Mouse (Mus musculus): ENCODE results near the gene Dctn3. TPM values are rescaled to one million over a fixed set of nuclear protein-coding genes. Genes with fewer than 3 reads are reported as not detected.

Dctn3 gene
- polyA plus RNA-seq, 1 experiment from 2014 or later, result 313 TPM

DNA sequence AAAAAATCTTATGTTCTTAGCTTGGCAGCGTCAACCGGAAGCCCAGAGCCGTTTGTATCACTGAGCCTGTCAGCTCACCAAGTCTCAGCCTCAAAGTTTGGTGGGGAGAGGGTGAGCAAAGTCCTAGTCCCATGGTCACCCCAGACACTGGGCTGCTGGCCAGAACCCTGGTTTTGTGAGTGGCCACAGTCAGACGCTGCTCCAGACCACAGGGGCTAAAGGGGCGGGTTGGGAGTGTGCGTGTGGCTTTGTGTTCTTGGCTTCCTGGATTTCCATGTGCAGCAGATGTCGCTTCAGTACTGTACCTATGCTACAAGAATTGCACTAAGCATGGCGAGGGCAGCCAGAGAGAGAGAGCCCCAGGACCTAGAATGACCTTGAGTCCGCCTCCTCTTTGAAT is 36.2 kb upstream of the Dctn3 start:
- 84% methylated on average over 9 of the region's 9 CpGs for WGBS
- H3K36me3 ChIP-seq (ENCODE audit: control insufficient read depth, insufficient read depth, low read length), result no peaks in the 10 kb centered on the region; the same call in 1 of the 2 replicates
- H3K4me1 ChIP-seq (ENCODE audit: control insufficient read depth, insufficient read depth, low read length), result peaks cover 23% of the 10 kb centered on the region
- no peak overlapping the region for H3K4me3 ChIP-seq (ENCODE audit: low read depth, low read length)
- no peak overlapping the region for H3K27ac ChIP-seq (ENCODE audit: low read length)
- no peak for ATAC-seq
- no peaks in the 10 kb centered on the region for H3K9me3 ChIP-seq (replicated peaks; ENCODE audit: control insufficient read depth, low read length, poor library complexity, severe bottlenecking)
- no peak overlapping the region for H3K9ac ChIP-seq (ENCODE audit: low read depth, low read length)
- no peaks in the 10 kb centered on the region for H3K27me3 ChIP-seq (ENCODE audit: control insufficient read depth, insufficient read depth, low read depth, low read length)
- no peak overlapping the region for H3K4me2 ChIP-seq (ENCODE audit: low read length)

GRCm38 (mm10) chr4:41758701-41759100 is 35.7 kb upstream of the Dctn3 start:
- no peak for ATAC-seq
- 90% methylated on average over 4 of the region's 4 CpGs for WGBS
- Histone ChIP-seq H3K27ac (ENCODE audit: low read length) (no peak overlapping the region), H3K9me3 (replicated peaks; ENCODE audit: control insufficient read depth, low read length, poor library complexity, severe bottlenecking) (no peaks in the 10 kb centered on the region), H3K9ac (ENCODE audit: low read depth, low read length) (no peak overlapping the region), H3K27me3 (ENCODE audit: control insufficient read depth, insufficient read depth, low read depth, low read length) (no peaks in the 10 kb centered on the region), H3K4me3 (ENCODE audit: low read depth, low read length) (no peak overlapping the region), H3K4me2 (ENCODE audit: low read length) (no peak overlapping the region), H3K4me1 (ENCODE audit: control insufficient read depth, insufficient read depth, low read length) (peaks cover 23% of the 10 kb centered on the region), H3K36me3 (ENCODE audit: control insufficient read depth, insufficient read depth, low read length) (no peaks in the 10 kb centered on the region; the same call in 1 of the 2 replicates)

DNA sequence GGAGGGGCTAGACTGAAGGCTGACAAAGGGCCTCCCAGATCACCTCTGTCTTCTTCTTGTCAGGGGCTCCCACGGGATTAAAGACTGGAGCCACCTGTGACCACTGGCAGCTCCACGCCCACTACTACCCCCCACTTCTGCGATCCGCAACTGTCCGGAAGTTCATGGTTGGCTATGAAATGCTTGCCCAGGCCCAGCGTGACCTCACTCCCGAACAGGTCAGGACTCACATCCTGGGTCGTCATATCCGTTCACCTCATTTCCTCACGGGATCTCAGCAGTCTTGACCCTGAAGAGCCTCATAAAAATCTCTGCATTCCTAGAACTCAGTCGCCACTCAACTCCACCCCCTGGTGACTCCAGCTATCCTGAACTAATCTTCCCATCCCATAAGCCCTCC is 35.1 kb upstream of the Dctn3 start:
- WGBS, result 79% methylated on average over 11 of the region's 11 CpGs
- H3K36me3 ChIP-seq (ENCODE audit: control insufficient read depth, insufficient read depth, low read length), result no peaks in the 10 kb centered on the region; the same call in 1 of the 2 replicates
- H3K4me3 ChIP-seq (ENCODE audit: low read depth, low read length), result no peak overlapping the region
- no peak overlapping the region for H3K9ac ChIP-seq (ENCODE audit: low read depth, low read length)
- ATAC-seq, result no peak
- H3K27me3 ChIP-seq (ENCODE audit: control insufficient read depth, insufficient read depth, low read depth, low read length), result no peaks in the 10 kb centered on the region
- peaks cover 23% of the 10 kb centered on the region for H3K4me1 ChIP-seq (ENCODE audit: control insufficient read depth, insufficient read depth, low read length)
- no peak overlapping the region for H3K4me2 ChIP-seq (ENCODE audit: low read length)
- no peak overlapping the region for H3K27ac ChIP-seq (ENCODE audit: low read length)
- H3K9me3 ChIP-seq (replicated peaks; ENCODE audit: control insufficient read depth, low read length, poor library complexity, severe bottlenecking), result no peaks in the 10 kb centered on the region

DNA sequence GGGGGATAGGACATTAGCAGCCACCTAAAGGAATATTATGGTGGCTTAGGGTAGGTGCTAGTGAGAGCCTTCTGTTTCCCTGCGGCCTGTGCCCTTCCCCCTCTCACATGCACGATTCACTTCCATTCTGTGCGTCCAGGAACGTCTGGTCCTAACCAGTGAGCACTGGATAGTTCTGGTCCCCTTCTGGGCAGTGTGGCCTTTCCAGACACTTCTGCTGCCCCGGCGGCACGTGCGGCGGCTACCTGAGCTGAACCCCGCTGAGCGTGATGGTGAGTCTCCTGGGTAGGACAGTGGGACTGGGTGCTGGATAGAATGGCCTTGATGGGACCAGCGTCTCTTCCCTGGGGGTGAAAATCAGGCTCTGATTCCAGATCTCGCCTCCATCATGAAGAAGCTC is 34.4 kb upstream of the Dctn3 start:
- H3K9ac ChIP-seq (ENCODE audit: low read depth, low read length), result no peak overlapping the region
- H3K4me2 ChIP-seq (ENCODE audit: low read length), result no peak overlapping the region
- no peak for ATAC-seq
- H3K36me3 ChIP-seq (ENCODE audit: control insufficient read depth, insufficient read depth, low read length), result no peaks in the 10 kb centered on the region; the same call in 1 of the 2 replicates
- peaks cover 23% of the 10 kb centered on the region for H3K4me1 ChIP-seq (ENCODE audit: control insufficient read depth, insufficient read depth, low read length)
- no peaks in the 10 kb centered on the region for H3K9me3 ChIP-seq (replicated peaks; ENCODE audit: control insufficient read depth, low read length, poor library complexity, severe bottlenecking)
- H3K27ac ChIP-seq (ENCODE audit: low read length), result no peak overlapping the region
- H3K4me3 ChIP-seq (ENCODE audit: low read depth, low read length), result no peak overlapping the region
- H3K27me3 ChIP-seq (ENCODE audit: control insufficient read depth, insufficient read depth, low read depth, low read length), result no peaks in the 10 kb centered on the region
- 90% methylated on average over 13 of the region's 13 CpGs for WGBS

DNA sequence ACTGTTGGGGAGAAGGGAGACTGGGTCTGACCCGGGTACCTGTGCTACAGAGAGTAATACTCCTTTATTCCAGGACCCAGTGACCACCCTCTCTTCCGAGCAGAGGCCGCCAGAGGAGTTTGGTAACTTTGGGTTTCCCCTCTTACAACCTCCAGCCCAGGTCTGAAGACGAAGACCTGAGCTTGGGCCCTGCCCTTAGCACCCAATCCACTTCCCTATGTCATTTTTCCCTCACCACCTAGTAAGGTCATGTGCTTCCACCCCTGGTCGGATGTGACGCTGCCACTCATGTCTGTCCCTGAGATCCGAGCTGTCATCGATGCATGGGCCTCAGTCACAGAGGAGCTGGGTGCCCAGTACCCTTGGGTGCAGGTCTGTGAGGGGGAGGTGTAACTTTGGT is 33.5 kb upstream of the Dctn3 start:
- peak; percentile 8; the same call in 1 of the 2 replicates for ATAC-seq
- 82% methylated on average over 8 of the region's 8 CpGs for WGBS

GRCm38 (mm10) chr4:41755338-41756305 is 32.7 kb upstream of the Dctn3 start, which contains the start of gene Sigmar1:
Gene Sigmar1, minus strand, starts transcription at chr4:41756157.
- Histone ChIP-seq H3K27me3 (ENCODE audit: control insufficient read depth, insufficient read depth, low read depth, low read length) (no peaks in the 10 kb centered on the region), H3K4me3 (ENCODE audit: low read depth, low read length) (peak within 1 kb of the TSS; percentile 66), H3K27ac (ENCODE audit: low read length) (peak within 1 kb of the TSS; percentile 83), H3K9ac (ENCODE audit: low read depth, low read length) (peak within 1 kb of the TSS; percentile 75), H3K4me1 (ENCODE audit: control insufficient read depth, insufficient read depth, low read length) (peaks cover 16% of the 10 kb centered on the region), H3K36me3 (ENCODE audit: control insufficient read depth, insufficient read depth, low read length) (no peaks in the 10 kb centered on the region; the same call in 1 of the 2 replicates), H3K4me2 (ENCODE audit: low read length) (peak within 1 kb of the TSS; percentile 58), H3K9me3 (replicated peaks; ENCODE audit: control insufficient read depth, low read length, poor library complexity, severe bottlenecking) (no peaks in the 10 kb centered on the region)
- WGBS, result under 1% methylated on average over 55 of the region's 57 CpGs
- ATAC-seq, result peak; percentile 84

More for the DNA sequence above, 33.5 kb upstream of the Dctn3 start:
- Histone ChIP-seq H3K36me3 (ENCODE audit: control insufficient read depth, insufficient read depth, low read length) (no peaks in the 10 kb centered on the region; the same call in 1 of the 2 replicates), H3K27me3 (ENCODE audit: control insufficient read depth, insufficient read depth, low read depth, low read length) (no peaks in the 10 kb centered on the region), H3K9me3 (replicated peaks; ENCODE audit: control insufficient read depth, low read length, poor library complexity, severe bottlenecking) (no peaks in the 10 kb centered on the region), H3K4me3 (ENCODE audit: low read depth, low read length) (peak overlapping the region; percentile 66), H3K4me1 (ENCODE audit: control insufficient read depth, insufficient read depth, low read length) (peaks cover 23% of the 10 kb centered on the region), H3K27ac (ENCODE audit: low read length) (no peak overlapping the region), H3K4me2 (ENCODE audit: low read length) (peak overlapping the region; percentile 58), H3K9ac (ENCODE audit: low read depth, low read length) (peak overlapping the region; percentile 75)

DNA sequence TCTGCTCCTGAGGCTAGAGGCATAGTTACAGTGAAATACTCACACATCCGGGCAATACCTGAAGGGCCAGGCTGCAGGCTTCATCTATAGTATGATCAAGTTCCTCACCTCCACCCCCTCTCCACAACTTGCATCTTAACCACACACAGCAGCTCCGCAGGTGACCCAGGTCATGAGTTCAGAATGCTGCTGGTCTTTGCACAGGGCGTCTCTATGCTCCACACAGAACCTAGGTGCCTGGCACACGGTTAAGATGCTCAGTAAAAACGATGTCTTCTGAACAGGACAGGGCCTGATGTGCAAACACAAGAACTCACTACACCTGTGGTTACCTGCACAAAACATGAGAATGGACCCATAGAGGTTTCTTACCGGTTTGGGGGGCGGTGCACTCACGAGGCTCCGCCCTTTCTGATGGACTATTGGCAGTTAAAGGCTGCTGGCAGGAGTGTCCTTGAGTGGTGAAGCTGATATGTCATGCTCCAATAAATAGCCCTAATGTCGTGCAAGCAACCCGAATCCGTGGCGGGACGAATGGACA is 31.9 kb upstream of the Dctn3 start, which contains the start of gene Galt:
Gene Galt, plus strand, starts transcription at position 432 of the 541 bp plus-strand sequence.
- H3K9ac ChIP-seq (ENCODE audit: low read depth, low read length), result peak within 1 kb of the TSS; percentile 75
- no peaks in the 10 kb centered on the region for H3K27me3 ChIP-seq (ENCODE audit: control insufficient read depth, insufficient read depth, low read depth, low read length)
- H3K9me3 ChIP-seq (replicated peaks; ENCODE audit: control insufficient read depth, low read length, poor library complexity, severe bottlenecking), result no peaks in the 10 kb centered on the region
- no peaks in the 10 kb centered on the region; the same call in 1 of the 2 replicates for H3K36me3 ChIP-seq (ENCODE audit: control insufficient read depth, insufficient read depth, low read length)
- WGBS, result 12% methylated on average over 14 of the region's 14 CpGs
- H3K4me2 ChIP-seq (ENCODE audit: low read length), result peak within 1 kb of the TSS; percentile 58
- peak within 1 kb of the TSS; percentile 66 for H3K4me3 ChIP-seq (ENCODE audit: low read depth, low read length)
- peaks cover 9% of the 10 kb centered on the region for H3K4me1 ChIP-seq (ENCODE audit: control insufficient read depth, insufficient read depth, low read length)
- H3K27ac ChIP-seq (ENCODE audit: low read length), result peak within 1 kb of the TSS; percentile 83
- peak; percentile 81 for ATAC-seq

- no peak for ATAC-seq
- H3K27ac ChIP-seq (ENCODE audit: low read length), result no peak overlapping the region
- no peak overlapping the region for H3K4me2 ChIP-seq (ENCODE audit: low read length)
- WGBS, result 90% methylated on average over 1 of the region's 1 CpGs
- no peak overlapping the region for H3K4me3 ChIP-seq (ENCODE audit: low read depth, low read length)
- H3K4me1 ChIP-seq (ENCODE audit: control insufficient read depth, insufficient read depth, low read length), result peaks cover 8% of the 10 kb centered on the region
- H3K9ac ChIP-seq (ENCODE audit: low read depth, low read length), result no peak overlapping the region
- H3K36me3 ChIP-seq (ENCODE audit: control insufficient read depth, insufficient read depth, low read length), result no peaks in the 10 kb centered on the region
- no peaks in the 10 kb centered on the region for H3K27me3 ChIP-seq (ENCODE audit: control insufficient read depth, insufficient read depth, low read depth, low read length)
- H3K9me3 ChIP-seq (replicated peaks; ENCODE audit: control insufficient read depth, low read length, poor library complexity, severe bottlenecking), result no peaks in the 10 kb centered on the region
These were observed 22.1 kb upstream of the Dctn3 start for GRCm38 (mm10) chr4:41745021-41745420.

DNA sequence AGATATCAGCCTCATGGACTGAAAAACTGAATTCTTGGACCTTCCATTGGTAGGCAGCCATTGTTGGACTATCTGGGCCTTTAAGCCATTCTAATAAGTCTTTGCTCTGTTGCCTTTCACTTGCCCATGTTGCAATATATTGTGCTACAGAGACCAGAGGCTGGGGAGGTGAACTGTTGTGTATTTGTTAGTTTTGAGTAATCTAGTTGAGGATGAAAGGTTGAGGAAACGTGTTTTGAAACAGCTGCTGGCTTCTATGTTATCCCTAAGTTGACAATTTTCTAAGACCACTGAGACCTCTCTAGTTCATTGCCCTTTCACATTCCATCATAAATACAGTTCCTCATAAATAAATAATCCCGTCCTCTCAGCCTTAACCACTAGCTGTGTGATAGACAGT is 21.2 kb upstream of the Dctn3 start:
- WGBS, result 74% methylated on average over 2 of the region's 2 CpGs
- Histone ChIP-seq H3K4me3 (ENCODE audit: low read depth, low read length) (no peak overlapping the region), H3K27me3 (ENCODE audit: control insufficient read depth, insufficient read depth, low read depth, low read length) (no peaks in the 10 kb centered on the region), H3K9me3 (replicated peaks; ENCODE audit: control insufficient read depth, low read length, poor library complexity, severe bottlenecking) (no peaks in the 10 kb centered on the region), H3K36me3 (ENCODE audit: control insufficient read depth, insufficient read depth, low read length) (no peaks in the 10 kb centered on the region), H3K9ac (ENCODE audit: low read depth, low read length) (no peak overlapping the region), H3K27ac (ENCODE audit: low read length) (no peak overlapping the region), H3K4me1 (ENCODE audit: control insufficient read depth, insufficient read depth, low read length) (peaks cover 16% of the 10 kb centered on the region), H3K4me2 (ENCODE audit: low read length) (no peak overlapping the region)
- no peak for ATAC-seq

All from midbrain, embryonic 16.5 days (tissue).